Mouse (Mus musculus) limb, embryonic 14.5 days (tissue): ENCODE results near the gene Lrrk1. TPM values are rescaled to one million over a fixed set of nuclear protein-coding genes. Genes with fewer than 3 reads are reported as not detected.

Experiments used
- ATAC-seq: fragments of 200-750 bp; cut with Nextera tagmentation; 2 replicates; pipeline ENCODE4 v1.8.0; 2017; ENCODE audit warnings: low read depth, moderate number of reproducible peaks, moderate TSS enrichment; ENCODE audit not compliant: low FRiP score
- DNase-seq: peaks from one replicate; pipeline ENCODE4 v3.0.0-alpha.2; 2015; ENCODE audit warnings: low spot score
- H3K27ac ChIP-seq: fragments of 300-500 bp; sonication (generic); replicated peaks from 2 replicates; pipeline ENCODE4 v1.5.1; 2014; ENCODE audit warnings: low read depth, mild to moderate bottlenecking, low read length, moderate library complexity, mixed read lengths
- H3K27me3 ChIP-seq: fragments of 300-500 bp; sonication (generic); 2 replicates; pipeline ENCODE4 v1.6.1; 2014; ENCODE audit warnings: low read length, mixed read lengths; ENCODE audit not compliant: control insufficient read depth, insufficient read depth
- H3K36me3 ChIP-seq: fragments of 300-500 bp; sonication (generic); 2 replicates; pipeline ENCODE4 v1.6.1; 2014; ENCODE audit warnings: mild to moderate bottlenecking, low read length, moderate library complexity, mixed read lengths; ENCODE audit not compliant: control insufficient read depth, insufficient read depth
- H3K4me1 ChIP-seq: fragments of 300-500 bp; sonication (generic); 2 replicates; pipeline ENCODE4 v1.6.1; 2014; ENCODE audit warnings: antibody characterized with exemption, low read length, mixed read lengths; ENCODE audit not compliant: control insufficient read depth, insufficient read depth
- H3K4me2 ChIP-seq: fragments of 300-500 bp; sonication (generic); replicated peaks from 2 replicates; pipeline ENCODE4 v1.6.1; 2014; ENCODE audit warnings: low read depth, mild to moderate bottlenecking, low read length, moderate library complexity; ENCODE audit not compliant: severe bottlenecking
- H3K4me3 ChIP-seq: fragments of 300-500 bp; sonication (generic); replicated peaks from 2 replicates; pipeline ENCODE4 v1.5.1; 2014; ENCODE audit warnings: low read length
- H3K9ac ChIP-seq: fragments of 300-500 bp; sonication (generic); 2 replicates; pipeline ENCODE4 v1.6.1; 2014; ENCODE audit warnings: mild to moderate bottlenecking, low read depth, low read length, moderate library complexity; ENCODE audit not compliant: severe bottlenecking
- H3K9me3 ChIP-seq: fragments of 300-500 bp; sonication (generic); 2 replicates; pipeline ENCODE4 v1.6.1; 2016; ENCODE audit warnings: low read length; ENCODE audit not compliant: control insufficient read depth
- POLR2A ChIP-seq: fragments of 200-500 bp; IDR thresholded peaks from 2 replicates; pipeline ENCODE4 v1.8.0; 2012; ENCODE audit warnings: inconsistent platforms, mild to moderate bottlenecking, moderate library complexity, borderline replicate concordance; ENCODE audit not compliant: insufficient read depth, insufficient read length; ENCODE audit errors: extremely low read depth
- WGBS: fragments of 180-500 bp; shearing (Covaris S2); extraction: QIAGEN DNeasy Blood & Tissue Kit; methylation state at CpG from one replicate; pipeline ENCODE4 v1.1.7; 2014; 5-methylcytosine and 5-hydroxymethylcytosine counted together
- polyA plus RNA-seq, 2 experiments: library from polyadenylated mRNA; depleted of rRNA in 1 of 2; stranded (reverse) in 1 of 2; unstranded in 1 of 2; fragments of >200 nt; fragmentation: Nextera tagmentation in 1 of 2; extraction: Ambion mirVana in 1 of 2; gene quantifications; 2 replicates each; pipeline versions ENCODE4 v1.2.1 to v1.2.3; 2012 to 2014

The Lrrk1 gene
- polyA plus RNA-seq, 2 experiments: 13.1 to 16.1 TPM

DNA sequence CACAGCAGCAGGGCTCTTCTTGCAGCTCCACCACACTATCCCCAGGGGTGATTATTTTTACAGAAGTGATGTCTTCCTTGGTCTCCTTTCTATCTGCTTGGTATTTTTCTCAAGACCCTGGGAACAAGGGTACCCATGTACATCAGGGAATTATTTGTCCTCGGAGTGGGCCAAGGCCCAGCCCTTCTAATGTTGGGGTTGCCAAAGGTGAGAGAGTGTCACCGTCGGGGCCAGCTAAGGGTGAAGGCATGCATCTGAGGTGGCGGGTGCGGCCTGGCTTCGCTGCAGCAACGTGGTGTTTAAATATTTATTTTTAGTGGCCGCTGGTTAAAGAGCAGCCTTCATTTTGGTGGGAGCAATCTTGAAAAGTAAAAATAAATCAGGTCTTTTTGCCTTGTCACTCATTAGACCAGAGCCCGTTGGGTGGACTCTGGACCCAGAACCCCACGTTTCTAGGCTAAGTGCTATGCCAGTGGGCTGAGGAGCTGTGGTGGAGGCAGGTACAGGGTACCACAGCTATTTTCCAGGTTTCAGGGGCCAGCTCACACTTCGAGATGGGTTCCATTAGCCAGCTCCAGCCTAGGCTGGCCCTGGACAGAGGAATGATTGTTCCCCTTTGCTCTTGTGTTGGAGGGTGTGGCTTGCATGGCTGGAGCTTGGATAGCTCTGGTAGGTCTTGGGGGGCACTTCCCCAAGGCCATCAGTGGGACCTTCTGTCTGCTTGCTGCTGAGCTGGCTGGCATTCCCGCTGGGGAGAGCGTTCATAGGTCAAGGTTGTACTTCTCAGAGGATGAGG, 160.1 kb downstream of the Lrrk1 start:
- Histone ChIP-seq H3K27ac (0 out of 2 replicates have a peak overlapping the region, but pooled peaks have one; percentile 13), H3K4me3 (no peak overlapping the region), H3K9ac (no peak overlapping the region), H3K36me3 (no peaks in the 10 kb centered on the region), H3K27me3 (no peaks in the 10 kb centered on the region), H3K9me3 (no peaks in the 10 kb centered on the region), H3K4me1 (peaks cover 35% of the 10 kb centered on the region), H3K4me2 (no peak overlapping the region)
- no peak for ATAC-seq
- DNase-seq: no peak
- no peak for TF ChIP-seq POLR2A
- 73% methylated on average over 13 of the region's 13 CpGs for WGBS

GRCm38 (mm10) chr7:66225881-66226280, 162.3 kb downstream of the Lrrk1 start:
- ATAC-seq (no peak), DNase-seq (no peak)
- Histone ChIP-seq H3K4me3 (no peak overlapping the region), H3K4me1 (peaks cover 31% of the 10 kb centered on the region), H3K27ac (no peak overlapping the region), H3K36me3 (no peaks in the 10 kb centered on the region), H3K27me3 (no peaks in the 10 kb centered on the region), H3K9ac (no peak overlapping the region), H3K4me2 (no peak overlapping the region), H3K9me3 (no peaks in the 10 kb centered on the region)
- WGBS: 72% methylated on average over 3 of the region's 3 CpGs
- TF ChIP-seq POLR2A: no peak

GRCm38 (mm10) chr7:66224541-66224940, 163.6 kb downstream of the Lrrk1 start:
- DNase-seq: no peak
- no peak overlapping the region for H3K9ac ChIP-seq
- peaks cover 21% of the 10 kb centered on the region for H3K4me1 ChIP-seq
- no peak for ATAC-seq
- H3K36me3 ChIP-seq: no peaks in the 10 kb centered on the region
- H3K4me2 ChIP-seq: no peak overlapping the region
- no peaks in the 10 kb centered on the region for H3K27me3 ChIP-seq
- no peak overlapping the region for H3K27ac ChIP-seq
- no peaks in the 10 kb centered on the region for H3K9me3 ChIP-seq
- 94% methylated on average over 6 of the region's 6 CpGs for WGBS
- no peak for TF ChIP-seq POLR2A
- H3K4me3 ChIP-seq: no peak overlapping the region

DNA sequence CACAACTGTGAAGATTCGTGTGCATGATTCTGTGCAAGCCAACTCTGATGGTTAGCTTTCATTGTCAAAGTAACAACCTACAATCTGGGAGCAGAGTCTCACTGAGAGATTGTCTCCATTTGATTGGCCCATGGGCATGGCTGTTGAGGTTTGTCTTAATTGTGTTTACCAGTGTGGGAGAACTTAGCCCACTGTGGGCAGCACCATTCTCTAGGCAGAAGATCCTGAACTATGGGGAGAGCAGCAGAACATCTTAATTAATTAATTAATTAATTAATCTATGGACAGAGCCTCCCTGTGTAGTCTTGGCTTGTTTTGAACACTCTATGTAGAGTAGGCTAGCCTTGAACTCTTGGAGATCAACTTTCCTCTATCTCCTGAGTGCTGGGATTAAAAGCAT, 164.4 kb downstream of the Lrrk1 start:
- Histone ChIP-seq H3K4me1 (peaks cover 22% of the 10 kb centered on the region), H3K36me3 (no peaks in the 10 kb centered on the region), H3K4me2 (no peak overlapping the region), H3K27ac (no peak overlapping the region), H3K9me3 (no peaks in the 10 kb centered on the region), H3K27me3 (no peaks in the 10 kb centered on the region), H3K4me3 (no peak overlapping the region), H3K9ac (no peak overlapping the region)
- WGBS: 93% methylated on average over 1 of the region's 1 CpGs
- no peak for TF ChIP-seq POLR2A
- ATAC-seq (no peak), DNase-seq (no peak)

DNA sequence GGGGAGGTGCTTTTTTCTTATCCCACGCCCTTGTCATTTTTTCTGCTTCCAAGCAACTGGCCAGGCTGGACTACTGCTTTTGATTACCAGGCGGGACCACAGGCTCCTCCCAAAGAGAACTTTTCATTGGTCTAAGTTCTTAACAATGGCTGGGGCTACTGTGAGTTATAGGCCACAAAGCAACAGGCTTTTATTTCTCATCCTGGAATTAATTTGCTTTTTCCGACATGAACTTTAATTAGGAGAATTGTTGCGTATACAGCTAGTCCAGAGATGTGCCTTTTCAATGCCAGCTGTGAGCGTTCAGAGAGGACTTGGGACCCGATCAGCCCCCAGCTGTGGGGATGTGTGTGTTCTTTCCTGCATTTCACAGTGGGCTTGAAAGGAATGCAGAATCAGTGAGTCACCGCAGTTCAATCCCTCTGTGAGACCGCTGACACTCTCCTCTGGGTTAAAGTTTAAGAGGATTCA, 165.5 kb downstream of the Lrrk1 start:
- Histone ChIP-seq H3K4me2 (no peak overlapping the region), H3K9me3 (no peaks in the 10 kb centered on the region), H3K4me1 (peaks cover 23% of the 10 kb centered on the region), H3K4me3 (no peak overlapping the region), H3K9ac (no peak overlapping the region), H3K27ac (peak overlapping the region; percentile 77), H3K27me3 (no peaks in the 10 kb centered on the region), H3K36me3 (no peaks in the 10 kb centered on the region)
- WGBS: 11% methylated on average over 8 of the region's 8 CpGs
- ATAC-seq: peak; percentile 62
- peak; percentile 58 for DNase-seq
- no peak for TF ChIP-seq POLR2A
